Mouse (Mus musculus) bone marrow, adult 2 months (tissue): ENCODE results near the gene Spata21.

Experiments used
- CTCF ChIP-seq: fragments of 200-500 bp; IDR thresholded peaks from 2 replicates; pipeline ENCODE4 v1.5.1; 2011; ENCODE audit warnings: low read length, control low read depth; ENCODE audit not compliant: control insufficient read depth, insufficient read depth
- POLR2A ChIP-seq: fragments of 200-500 bp; IDR thresholded peaks from 2 replicates; pipeline ENCODE4 v1.6.1; 2011; ENCODE audit warnings: low read depth, mild to moderate bottlenecking, control low read depth, low read length, borderline replicate concordance; ENCODE audit not compliant: control insufficient read depth

DNA sequence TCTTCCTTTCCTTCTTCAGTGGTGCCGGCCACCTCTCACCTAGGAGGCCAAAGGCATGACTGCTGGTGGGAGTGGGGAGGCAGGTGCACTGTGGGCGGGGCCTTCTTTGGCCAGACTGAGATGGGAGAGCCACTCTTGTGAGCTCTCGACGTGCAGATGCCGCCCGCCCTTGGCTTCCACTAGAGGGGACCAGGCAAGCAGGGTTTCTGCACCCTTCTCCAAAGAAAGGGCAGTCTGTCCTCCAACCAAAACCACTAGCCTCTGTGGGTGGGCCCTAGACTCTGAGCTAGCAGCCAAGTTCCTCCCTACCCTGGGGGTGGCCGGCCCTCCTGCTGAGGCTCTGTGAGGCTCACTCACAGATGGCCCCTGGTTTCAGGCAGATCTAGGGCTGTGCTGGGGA is 25.7 kb downstream of the Spata21 start:
- TF ChIP-seq CTCF (no peak), POLR2A (no peak)
